Mouse (Mus musculus): ENCODE data around the gene Trhr2.

The Trhr2 gene

GRCm38 (mm10) chr8:122307836-122308235 is 52.7 kb downstream of the Trhr2 start:
- no peak for DNase-seq (ENCODE audit: low spot score)

Data from urinary bladder, postnatal 14 days (tissue).